Mouse (Mus musculus): ENCODE measurements at regions not wholly inside any gene's neighbourhood (a gene's known extent, or its start where the extent isn't known, plus 50 kb on each side); places are given as distances from the start of the nearest gene placed in this dataset.

- Histone ChIP-seq H3K36me3 (replicated peaks; ENCODE audit: control insufficient read depth, insufficient read depth, low read length) (no peaks in the 10 kb centered on the region), H3K4me3 (ENCODE audit: low read depth, low read length) (no peak overlapping the region), H3K4me2 (ENCODE audit: low read depth, low read length) (no peak overlapping the region), H3K9me3 (replicated peaks; ENCODE audit: control insufficient read depth, low read length) (no peaks in the 10 kb centered on the region), H3K9ac (replicated peaks; ENCODE audit: low read depth, low read length) (no peak overlapping the region), H3K4me1 (ENCODE audit: control insufficient read depth, insufficient read depth) (no peaks in the 10 kb centered on the region), H3K27me3 (ENCODE audit: control insufficient read depth, insufficient read depth, low read length) (no peaks in the 10 kb centered on the region), H3K27ac (ENCODE audit: low read depth) (no peak overlapping the region)
- WGBS: 82% methylated on average over 3 of the region's 3 CpGs
- ATAC-seq (ENCODE audit: insufficient read depth, low read depth) (no peak), DNase-seq (ENCODE audit: low spot score) (no peak)
- TF ChIP-seq EP300 (IDR thresholded peaks at IDR 0.05; ENCODE audit: low read depth): no peak
- TF ChIP-seq CTCF (IDR thresholded peaks at IDR 0.05; ENCODE audit: low read depth): no peak
Observed at GRCm38 (mm10) chr11:111333021-111333420, 267.1 kb downstream of the Kcnj2 start.

DNA sequence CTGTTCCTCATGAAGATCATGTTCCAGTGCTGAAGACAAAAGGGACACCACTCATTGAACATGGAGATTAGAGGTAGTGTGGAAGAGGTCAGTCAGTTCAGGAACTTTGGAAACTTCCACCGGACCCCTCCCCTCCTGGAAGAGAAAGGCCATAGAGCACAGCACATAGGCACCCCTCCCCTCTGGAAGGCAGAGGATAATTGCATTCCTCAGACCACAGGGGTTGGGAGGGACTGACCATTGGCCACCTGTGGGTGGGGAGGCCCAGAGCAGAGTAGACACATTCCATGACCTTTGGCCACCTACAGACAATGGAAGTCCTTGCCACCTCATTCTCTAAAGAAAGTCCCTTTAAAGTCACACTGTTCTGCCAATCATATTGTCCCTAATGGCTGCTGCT lies 281.6 kb downstream of the Kcnj2 start:
- Histone ChIP-seq H3K9ac (replicated peaks; ENCODE audit: low read depth, low read length) (no peak overlapping the region), H3K4me1 (ENCODE audit: control insufficient read depth, insufficient read depth) (no peaks in the 10 kb centered on the region), H3K9me3 (replicated peaks; ENCODE audit: control insufficient read depth, low read length) (no peaks in the 10 kb centered on the region), H3K27ac (ENCODE audit: low read depth) (no peak overlapping the region), H3K27me3 (ENCODE audit: control insufficient read depth, insufficient read depth, low read length) (no peaks in the 10 kb centered on the region), H3K36me3 (replicated peaks; ENCODE audit: control insufficient read depth, insufficient read depth, low read length) (no peaks in the 10 kb centered on the region), H3K4me2 (ENCODE audit: low read depth, low read length) (no peak overlapping the region), H3K4me3 (ENCODE audit: low read depth, low read length) (no peak overlapping the region)
- TF ChIP-seq CTCF (IDR thresholded peaks at IDR 0.05; ENCODE audit: low read depth): no peak
- TF ChIP-seq EP300 (IDR thresholded peaks at IDR 0.05; ENCODE audit: low read depth): no peak
- 63% methylated on average over 1 of the region's 1 CpGs for WGBS
- no peak for DNase-seq (ENCODE audit: low spot score)
- no peak for ATAC-seq (ENCODE audit: insufficient read depth, low read depth)

GRCm38 (mm10) chr11:111350028-111350427 lies 284.1 kb downstream of the Kcnj2 start:
- Histone ChIP-seq H3K4me3 (ENCODE audit: low read depth, low read length) (no peak overlapping the region), H3K9me3 (replicated peaks; ENCODE audit: control insufficient read depth, low read length) (no peaks in the 10 kb centered on the region), H3K9ac (replicated peaks; ENCODE audit: low read depth, low read length) (no peak overlapping the region), H3K27ac (ENCODE audit: low read depth) (no peak overlapping the region), H3K4me1 (ENCODE audit: control insufficient read depth, insufficient read depth) (no peaks in the 10 kb centered on the region), H3K4me2 (ENCODE audit: low read depth, low read length) (no peak overlapping the region), H3K27me3 (ENCODE audit: control insufficient read depth, insufficient read depth, low read length) (no peaks in the 10 kb centered on the region), H3K36me3 (replicated peaks; ENCODE audit: control insufficient read depth, insufficient read depth, low read length) (no peaks in the 10 kb centered on the region)
- ATAC-seq (ENCODE audit: insufficient read depth, low read depth) (no peak), DNase-seq (ENCODE audit: low spot score) (no peak)
- WGBS: 65% methylated on average over 4 of the region's 4 CpGs
- TF ChIP-seq CTCF (IDR thresholded peaks at IDR 0.05; ENCODE audit: low read depth) (no peak), EP300 (IDR thresholded peaks at IDR 0.05; ENCODE audit: low read depth) (no peak)

DNA sequence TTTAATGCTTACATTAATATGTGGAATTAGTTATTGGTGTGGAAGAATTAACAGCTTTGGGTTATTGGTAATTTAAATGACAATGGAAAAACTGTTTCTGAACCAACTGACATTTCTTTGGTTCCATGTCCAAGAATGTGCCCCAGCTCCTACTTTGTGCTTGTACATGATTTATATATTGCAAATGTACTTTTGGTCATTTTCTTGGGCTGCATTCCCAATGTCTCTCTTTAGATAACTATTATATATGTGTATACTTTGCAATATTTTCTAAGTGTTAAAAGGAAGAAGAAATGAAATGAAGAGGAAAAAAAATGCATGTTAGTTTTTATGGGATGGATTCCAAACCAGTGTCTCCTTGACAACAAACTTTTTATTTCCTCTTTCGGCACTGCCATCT lies 297.4 kb downstream of the Kcnj2 start:
- WGBS: 74% methylated on average over 1 of the region's 1 CpGs
- DNase-seq (ENCODE audit: low spot score) (no peak), ATAC-seq (ENCODE audit: insufficient read depth, low read depth) (no peak)

GRCm38 (mm10) chr11:111377165-111377564 lies 311.2 kb downstream of the Kcnj2 start:
- H3K4me1 ChIP-seq (ENCODE audit: control insufficient read depth, insufficient read depth): no peaks in the 10 kb centered on the region
- 21% methylated on average over 4 of the region's 4 CpGs for WGBS
- DNase-seq (ENCODE audit: low spot score) (peak; percentile 33), ATAC-seq (ENCODE audit: insufficient read depth, low read depth) (no peak)
- H3K9ac ChIP-seq (replicated peaks; ENCODE audit: low read depth, low read length): no peak overlapping the region
- H3K36me3 ChIP-seq (replicated peaks; ENCODE audit: control insufficient read depth, insufficient read depth, low read length): no peaks in the 10 kb centered on the region
- H3K4me3 ChIP-seq (ENCODE audit: low read depth, low read length): no peak overlapping the region
- H3K27ac ChIP-seq (ENCODE audit: low read depth): no peak overlapping the region
- H3K4me2 ChIP-seq (ENCODE audit: low read depth, low read length): no peak overlapping the region
- no peaks in the 10 kb centered on the region for H3K27me3 ChIP-seq (ENCODE audit: control insufficient read depth, insufficient read depth, low read length)
- H3K9me3 ChIP-seq (replicated peaks; ENCODE audit: control insufficient read depth, low read length): no peaks in the 10 kb centered on the region
- no peak for TF ChIP-seq EP300 (IDR thresholded peaks at IDR 0.05; ENCODE audit: low read depth)

More for the DNA sequence above, 297.4 kb downstream of the Kcnj2 start:
- Histone ChIP-seq H3K9ac (replicated peaks; ENCODE audit: low read depth, low read length) (no peak overlapping the region), H3K27ac (ENCODE audit: low read depth) (no peak overlapping the region), H3K4me3 (ENCODE audit: low read depth, low read length) (no peak overlapping the region), H3K4me2 (ENCODE audit: low read depth, low read length) (no peak overlapping the region), H3K4me1 (ENCODE audit: control insufficient read depth, insufficient read depth) (no peaks in the 10 kb centered on the region), H3K36me3 (replicated peaks; ENCODE audit: control insufficient read depth, insufficient read depth, low read length) (no peaks in the 10 kb centered on the region), H3K9me3 (replicated peaks; ENCODE audit: control insufficient read depth, low read length) (no peaks in the 10 kb centered on the region), H3K27me3 (ENCODE audit: control insufficient read depth, insufficient read depth, low read length) (no peaks in the 10 kb centered on the region)
- TF ChIP-seq CTCF (IDR thresholded peaks at IDR 0.05; ENCODE audit: low read depth) (no peak), EP300 (IDR thresholded peaks at IDR 0.05; ENCODE audit: low read depth) (no peak)

- 69% methylated on average over 3 of the region's 3 CpGs for WGBS
- no peaks in the 10 kb centered on the region for H3K27me3 ChIP-seq (ENCODE audit: control insufficient read depth, insufficient read depth, low read length)
- no peak overlapping the region for H3K4me3 ChIP-seq (ENCODE audit: low read depth, low read length)
- TF ChIP-seq CTCF (IDR thresholded peaks at IDR 0.05; ENCODE audit: low read depth) (no peak), EP300 (IDR thresholded peaks at IDR 0.05; ENCODE audit: low read depth) (no peak)
- no peaks in the 10 kb centered on the region for H3K9me3 ChIP-seq (replicated peaks; ENCODE audit: control insufficient read depth, low read length)
- no peak overlapping the region for H3K27ac ChIP-seq (ENCODE audit: low read depth)
- DNase-seq (ENCODE audit: low spot score) (no peak), ATAC-seq (ENCODE audit: insufficient read depth, low read depth) (no peak)
- H3K36me3 ChIP-seq (replicated peaks; ENCODE audit: control insufficient read depth, insufficient read depth, low read length): no peaks in the 10 kb centered on the region
- H3K9ac ChIP-seq (replicated peaks; ENCODE audit: low read depth, low read length): no peak overlapping the region
- H3K4me2 ChIP-seq (ENCODE audit: low read depth, low read length): no peak overlapping the region
- H3K4me1 ChIP-seq (ENCODE audit: control insufficient read depth, insufficient read depth): no peaks in the 10 kb centered on the region
Observed at GRCm38 (mm10) chr11:111379842-111380241, 313.9 kb downstream of the Kcnj2 start.
